Mouse (Mus musculus) ovary, adult 2 months (tissue): ENCODE results near the gene Zfp871. TPM values are rescaled to one million over a fixed set of nuclear protein-coding genes. Genes with fewer than 3 reads are reported as not detected.

Experiments
- polyA plus RNA-seq: library from polyadenylated mRNA; depleted of rRNA; stranded (reverse); fragments of >200 nt; gene quantifications from 2 replicates; pipeline ENCODE4 v1.2.3, GENCODE M21; 2012; rRNA removed

Zfp871 gene
- 10.1 and 11.7 TPM in 2 replicates for polyA plus RNA-seq

DNA sequence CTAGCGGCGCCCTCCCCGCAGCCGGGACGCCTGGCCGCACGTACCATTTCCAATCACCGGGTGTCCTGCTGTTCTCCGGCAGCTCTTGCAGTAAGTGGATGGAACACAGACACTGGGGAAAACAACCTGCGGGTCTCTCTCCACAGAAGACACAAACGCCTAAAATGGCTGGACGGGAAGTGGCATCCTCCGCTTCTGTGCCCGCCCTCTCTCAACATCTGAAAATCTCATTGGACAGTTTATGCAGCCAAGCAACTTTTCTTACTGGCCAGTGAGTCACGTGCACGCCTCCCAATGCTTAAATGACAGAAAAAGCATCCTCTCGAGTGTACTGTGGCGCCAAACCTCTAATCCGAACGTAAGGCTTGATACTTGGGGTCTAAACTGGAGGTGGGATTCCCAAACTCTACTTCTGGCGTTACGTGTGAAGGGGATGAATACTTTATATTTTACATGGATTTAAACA, at the start of gene Zfp871:
Gene Zfp871 (minus strand): TSS at position 194 of the 466 bp plus-strand sequence.

DNA sequence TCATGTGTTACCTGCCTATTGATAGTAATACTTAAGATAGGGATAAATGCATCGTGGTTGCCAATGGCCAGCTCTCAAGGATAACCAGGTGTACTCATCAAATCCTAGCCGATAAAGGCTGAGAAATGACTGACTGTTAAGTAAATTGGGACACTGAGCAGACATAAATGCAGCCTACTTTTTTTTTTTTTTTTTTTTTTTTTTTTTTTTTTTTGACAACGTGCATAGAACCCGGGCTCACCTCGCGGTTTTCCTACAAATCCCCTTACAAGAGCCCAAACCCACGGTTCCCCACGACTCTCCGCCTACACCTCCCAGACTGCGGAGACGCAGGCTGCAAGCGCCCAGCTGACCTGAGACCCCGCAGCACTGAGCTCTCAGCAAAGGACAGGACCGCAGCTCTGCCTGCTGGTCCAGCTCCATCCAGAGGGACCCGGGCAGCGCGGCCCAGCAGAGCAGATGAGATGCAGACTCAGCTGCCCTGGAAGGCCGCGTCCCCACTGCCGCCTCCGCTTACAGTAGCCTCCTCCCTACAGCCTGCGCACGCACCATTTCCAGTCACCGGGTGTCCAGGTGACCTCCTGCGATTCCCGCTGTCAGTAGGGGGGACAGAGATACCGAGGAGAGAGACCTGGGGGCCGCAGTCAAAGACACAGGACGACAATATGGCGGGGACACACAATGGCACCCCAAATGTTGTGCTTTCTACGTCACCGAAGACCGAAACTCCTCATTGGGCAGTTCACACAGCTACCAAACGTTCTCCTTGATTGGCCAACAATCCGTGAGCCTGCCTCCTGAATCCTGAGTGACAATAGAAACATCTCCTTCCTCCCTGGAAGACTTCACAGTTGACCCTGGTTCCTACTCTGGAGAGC, 41.7 kb upstream of the Zfp871 start, which contains the start of gene Zfp799:
Gene Zfp799 (minus strand): TSS at position 722 of the 878 bp plus-strand sequence.

DNA sequence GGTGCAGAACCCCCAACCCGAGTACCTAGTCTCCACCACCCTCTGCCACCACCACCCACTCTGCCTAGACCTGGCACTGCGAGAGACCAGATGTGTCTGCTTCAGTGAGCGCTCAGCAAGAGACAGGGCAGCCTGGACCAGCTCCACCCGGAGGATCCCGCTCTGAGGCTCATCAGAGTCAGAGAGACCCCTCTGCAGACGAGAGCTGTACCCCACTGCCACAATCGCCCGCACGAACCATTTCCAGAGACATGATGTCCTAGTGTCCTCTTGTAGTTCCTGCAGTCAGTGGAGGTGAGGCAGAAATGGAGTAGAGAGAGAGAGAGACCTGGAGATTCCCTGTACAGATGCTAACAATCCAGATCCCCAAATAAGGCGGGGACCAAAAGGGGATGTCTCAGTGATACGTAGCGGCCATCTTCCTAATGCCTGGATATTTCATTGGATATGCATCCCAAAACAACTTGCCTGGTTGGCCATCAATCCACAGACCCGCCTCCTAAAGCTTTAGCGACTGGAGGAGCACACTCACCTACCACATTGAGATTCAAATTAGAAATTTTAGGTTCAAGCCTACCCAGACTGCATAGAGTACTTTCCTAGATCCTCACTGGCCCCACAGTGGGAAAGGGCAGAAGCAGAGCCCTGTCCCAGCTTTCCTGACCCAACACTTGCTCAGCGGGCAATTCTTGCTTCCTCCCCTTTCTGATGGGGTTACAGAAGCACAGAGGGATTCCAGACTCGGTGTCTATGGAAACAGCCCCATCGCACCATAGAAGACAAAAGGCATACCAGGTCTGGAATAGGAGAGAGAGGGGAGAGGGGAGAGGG, 21.7 kb upstream of the Zfp871 start, which contains the start of gene Zfp811:
Gene Zfp811 (minus strand): TSS at position 388 of the 831 bp plus-strand sequence.

Other genes with a start within 250 kb of the Zfp871 start
- gene Cyp4f37, start 167.0 kb downstream of the Zfp871 start, polyA plus RNA-seq: not detected in 2 replicates
- gene Cyp4f40, start 129.4 kb downstream of the Zfp871 start, polyA plus RNA-seq: 0.16 and 0.28 TPM in 2 replicates
- gene Cyp4f15, start 102.7 kb downstream of the Zfp871 start, polyA plus RNA-seq: 3.6 and 3.8 TPM in 2 replicates
- gene Zfp811, start 21.6 kb upstream of the Zfp871 start, polyA plus RNA-seq: 0.09 and 0.18 TPM in 2 replicates
- 9.9 and 13.9 TPM in 2 replicates for gene Zfp799, start 42.0 kb upstream of the Zfp871 start, polyA plus RNA-seq
- gene Zfp870, start 103.4 kb upstream of the Zfp871 start, polyA plus RNA-seq: 0.60 and 0.73 TPM in 2 replicates
- 4.8 and 5.3 TPM in 2 replicates for gene Cyp4f14, start 129.1 kb upstream of the Zfp871 start, polyA plus RNA-seq
- gene Cyp4f13, start 159.1 kb upstream of the Zfp871 start, polyA plus RNA-seq: 48.1 and 55.6 TPM in 2 replicates
- 0.38 and 0.77 TPM in 2 replicates for gene Zfp472, start 177.5 kb upstream of the Zfp871 start, polyA plus RNA-seq
- 1.9 and 2.7 TPM in 2 replicates for gene Zfp952, start 204.8 kb upstream of the Zfp871 start, polyA plus RNA-seq
- gene Zfp763, start 245.1 kb upstream of the Zfp871 start, polyA plus RNA-seq: 0.62 and 0.69 TPM in 2 replicates